Mouse (Mus musculus): ENCODE data around the gene Sf1.

Sf1 gene

DNA sequence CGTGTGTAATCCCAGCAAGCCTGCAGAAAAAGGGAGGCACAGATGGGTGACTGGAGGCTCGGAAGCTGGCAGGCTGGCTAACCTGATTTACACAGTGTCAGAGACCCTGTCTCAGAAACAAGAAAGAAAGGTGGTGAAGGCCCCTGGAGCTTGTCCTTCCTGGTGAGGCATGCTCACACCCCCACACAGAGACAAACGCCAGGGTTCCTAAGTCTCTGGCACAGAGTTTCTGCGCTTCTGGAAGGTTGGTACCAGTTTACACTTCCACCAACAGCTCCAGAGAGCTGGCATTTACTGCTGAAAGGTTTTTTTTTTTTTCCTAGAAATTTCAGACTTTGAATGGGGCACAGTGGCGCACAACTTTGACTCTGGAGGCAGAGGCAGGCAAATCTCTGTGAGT, 32.7 kb downstream of the Sf1 start:
- in situ Hi-C loops (cut with MboI; ENCODE audit: low sequenced_read_pairs), result no loop called here

DNA sequence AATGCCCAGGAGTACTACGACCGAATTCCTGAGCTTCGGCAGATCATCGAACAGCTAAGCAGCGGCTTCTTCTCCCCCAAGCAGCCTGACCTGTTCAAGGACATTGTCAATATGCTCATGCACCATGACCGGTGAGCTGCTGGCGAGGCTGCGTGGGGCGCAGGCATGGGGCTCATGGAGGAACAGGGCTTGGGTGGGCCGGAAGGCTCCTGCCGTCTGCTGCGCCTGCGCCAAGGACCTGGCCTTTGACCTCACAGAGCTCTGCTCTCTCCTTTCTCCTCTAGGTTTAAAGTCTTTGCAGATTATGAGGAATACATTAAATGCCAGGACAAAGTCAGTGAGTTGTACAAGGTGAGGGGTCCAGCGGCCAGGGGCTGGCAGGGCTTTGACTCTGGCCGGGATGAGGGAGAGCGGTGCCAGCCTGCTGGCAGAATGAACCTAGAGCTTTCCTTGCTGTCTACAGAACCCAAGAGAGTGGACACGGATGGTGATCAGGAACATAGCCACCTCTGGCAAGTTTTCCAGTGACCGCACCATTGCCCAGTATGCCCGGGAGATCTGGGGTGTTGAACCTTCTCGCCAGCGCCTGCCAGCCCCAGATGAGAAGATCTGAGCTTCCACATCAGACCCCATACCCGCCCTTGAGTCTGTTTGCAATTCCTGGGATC, 34.2 kb downstream of the Sf1 start:
- in situ Hi-C loops (cut with MboI; ENCODE audit: low sequenced_read_pairs), result no loop called here

DNA sequence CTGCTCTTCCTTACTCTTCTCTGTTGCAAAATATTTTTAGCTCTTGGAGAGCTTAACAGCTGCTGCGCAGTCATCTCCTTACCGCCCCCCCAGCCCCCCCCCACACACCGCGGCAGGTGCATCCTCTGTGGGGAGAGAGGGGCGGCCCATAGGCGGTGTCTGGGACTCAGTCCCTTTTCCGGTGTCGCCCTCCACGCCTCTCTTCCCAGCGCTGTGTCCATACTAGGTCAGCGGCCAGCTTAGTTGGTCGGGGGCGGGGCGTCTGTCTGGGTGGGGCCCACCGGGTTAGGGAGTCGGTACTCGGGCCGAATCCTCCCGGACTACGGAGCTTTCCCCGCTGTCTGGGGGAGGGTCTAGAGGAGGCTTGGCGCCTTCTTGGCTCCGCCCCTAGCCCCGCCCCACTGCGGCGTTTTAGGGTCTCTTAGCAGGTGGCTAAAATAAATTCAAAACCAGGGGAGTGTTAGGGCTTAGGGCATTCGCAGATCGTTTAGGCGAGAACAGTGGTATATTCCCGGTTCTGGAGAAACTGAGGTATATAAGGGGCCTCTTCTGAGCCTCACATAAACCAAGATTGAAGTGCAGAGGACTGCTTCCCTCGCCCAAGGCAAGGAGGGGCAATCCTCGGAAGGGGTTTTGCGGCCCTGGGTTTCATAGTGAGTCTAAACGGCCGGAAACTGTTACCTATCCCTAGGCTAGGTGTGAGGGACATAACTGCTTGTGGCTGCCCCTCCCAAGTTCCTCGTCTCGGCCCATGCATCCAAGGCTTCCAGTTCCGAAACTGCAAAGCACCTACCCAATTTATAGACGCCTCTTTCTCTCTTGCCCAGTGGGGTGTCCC, 35.2 kb downstream of the Sf1 start:
- in situ Hi-C loops (cut with MboI; ENCODE audit: low sequenced_read_pairs), result no loop called here

- in situ Hi-C loops (cut with MboI; ENCODE audit: low sequenced_read_pairs), result no loop called here
Measured at GRCm38 (mm10) chr19:6399285-6400095, 36.0 kb downstream of the Sf1 start, which contains the start of gene Rasgrp2. Gene Rasgrp2, plus strand, starts transcription at chr19:6399340.

DNA sequence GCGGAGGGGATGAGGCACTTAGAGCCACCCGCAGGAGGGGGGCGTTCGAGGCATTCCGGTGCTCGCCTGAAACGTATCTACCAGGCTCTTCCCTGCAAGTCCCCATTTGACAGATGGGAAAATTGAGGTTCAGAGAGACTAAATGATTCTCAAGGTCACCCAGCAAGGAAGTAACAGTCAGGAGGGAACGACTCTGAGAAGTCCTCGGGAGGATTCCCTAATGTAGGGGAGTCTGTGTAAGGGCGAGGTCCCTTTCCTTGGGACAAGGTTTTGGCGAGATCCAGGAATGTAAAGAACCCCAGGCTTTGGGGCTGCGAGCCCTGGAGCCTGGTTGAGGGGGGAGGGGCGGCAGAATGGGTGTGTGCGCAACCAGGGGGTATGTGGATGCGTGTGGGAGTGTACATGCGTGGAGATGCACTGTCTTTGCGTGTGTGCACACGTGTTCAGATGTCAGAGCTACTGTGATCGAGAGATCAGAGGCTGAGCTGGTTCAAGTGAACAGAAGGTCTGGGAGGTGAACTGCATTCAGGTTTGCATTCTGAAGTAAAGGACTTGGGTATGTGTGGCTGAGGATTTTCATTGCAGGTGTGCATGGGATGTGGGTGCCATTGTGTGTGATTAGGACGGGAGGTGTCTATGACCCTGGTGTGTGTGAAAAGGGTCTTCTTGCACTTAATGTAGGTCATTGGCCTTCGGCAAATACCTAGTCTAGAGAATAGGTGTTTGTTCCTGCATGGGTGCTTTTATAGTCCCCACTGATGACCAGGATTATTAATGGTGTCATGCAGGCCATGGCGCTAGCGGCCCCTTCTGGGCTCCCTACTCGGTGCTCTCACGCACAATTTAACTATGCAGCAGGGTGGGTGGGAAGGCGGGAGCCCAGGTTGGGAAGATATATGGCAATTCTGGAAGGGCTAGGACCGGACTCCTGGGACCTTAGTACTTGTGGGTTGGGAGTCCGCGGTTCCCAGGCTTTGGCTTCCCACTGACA, 36.9 kb downstream of the Sf1 start:
- in situ Hi-C loops (cut with MboI; ENCODE audit: low sequenced_read_pairs), result no loop called here

DNA sequence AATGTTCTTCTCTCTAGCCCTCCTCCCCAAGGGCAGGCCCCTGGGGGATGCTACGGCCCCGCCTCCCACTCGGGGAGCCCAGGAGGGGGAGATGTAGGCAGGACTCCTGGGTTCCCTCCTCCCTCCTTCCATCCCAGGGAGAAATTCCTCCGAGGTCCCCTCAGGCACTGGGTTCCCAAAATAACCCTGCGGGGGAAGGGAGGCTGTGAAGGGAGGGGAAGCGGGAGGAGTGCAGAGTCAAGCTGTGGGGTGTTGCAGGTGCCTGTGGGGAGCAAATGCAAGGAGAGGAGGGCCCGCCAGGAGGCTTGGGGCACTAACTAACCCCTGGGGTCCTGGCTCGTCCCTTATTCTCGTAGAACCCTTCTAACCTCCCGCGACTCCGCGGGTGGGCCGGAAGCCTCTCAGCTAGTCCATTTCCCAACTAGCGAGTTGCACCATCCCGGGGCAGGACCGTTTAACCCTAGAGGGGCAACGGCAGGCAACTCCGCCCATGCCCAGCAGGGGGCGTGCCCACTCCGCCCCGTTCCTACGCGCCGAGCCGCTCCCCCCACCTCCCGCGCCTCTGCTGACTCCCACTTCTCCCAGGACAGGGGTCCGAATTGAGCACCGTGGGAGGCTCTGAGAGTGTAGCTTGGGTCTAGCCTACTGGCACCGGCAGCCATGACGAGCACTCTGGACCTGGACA, 37.8 kb downstream of the Sf1 start:
- in situ Hi-C loops (cut with MboI; ENCODE audit: low sequenced_read_pairs), result no loop called here

DNA sequence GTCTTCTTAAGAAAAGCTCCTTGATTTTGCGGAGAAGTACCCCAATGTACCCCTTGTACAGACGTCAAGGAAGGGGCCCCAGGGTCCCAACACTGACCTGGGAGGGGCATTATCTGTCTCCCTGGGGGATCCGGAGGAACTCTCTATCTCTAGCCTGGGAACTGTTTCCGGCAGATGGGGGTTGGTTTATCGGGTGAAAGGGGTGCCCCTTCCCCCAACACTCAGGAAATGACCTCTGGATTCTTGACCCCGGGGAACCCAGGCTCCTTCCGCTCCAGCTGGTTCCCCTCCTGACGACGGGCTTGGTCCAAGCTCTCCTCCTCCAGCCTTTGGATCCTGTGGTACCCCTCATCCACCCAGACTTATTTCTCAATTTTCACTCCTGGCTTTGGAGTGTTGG, 38.5 kb downstream of the Sf1 start:
- in situ Hi-C loops (cut with MboI; ENCODE audit: low sequenced_read_pairs), result no loop called here

GRCm38 (mm10) chr19:6403869-6404268, 40.4 kb downstream of the Sf1 start:
- in situ Hi-C loops (cut with MboI; ENCODE audit: low sequenced_read_pairs), result no loop called here

- in situ Hi-C loops (cut with MboI; ENCODE audit: low sequenced_read_pairs), result no loop called here
Measured at GRCm38 (mm10) chr19:6405433-6405832, 41.9 kb downstream of the Sf1 start.

DNA sequence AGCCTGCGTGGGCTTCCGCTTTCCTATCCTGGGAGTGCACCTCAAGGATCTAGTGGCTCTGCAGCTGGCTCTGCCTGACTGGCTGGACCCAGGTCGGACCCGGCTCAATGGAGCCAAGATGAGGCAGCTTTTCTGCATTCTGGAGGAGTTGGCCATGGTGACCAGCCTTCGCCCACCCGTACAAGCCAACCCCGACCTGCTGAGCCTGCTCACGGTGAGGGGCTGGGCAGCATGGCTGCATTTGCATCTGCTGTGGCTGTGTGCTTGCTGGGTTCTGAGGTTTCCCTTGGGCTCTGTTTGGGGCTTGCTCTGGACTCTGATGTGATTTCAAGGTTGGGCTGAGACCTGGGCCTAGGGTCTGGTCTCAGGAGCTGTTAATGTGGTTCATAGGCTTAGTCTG, 43.6 kb downstream of the Sf1 start:
- in situ Hi-C loops (cut with MboI; ENCODE audit: low sequenced_read_pairs), result no loop called here

GRCm38 (mm10) chr19:6407816-6408510, 44.5 kb downstream of the Sf1 start:
- in situ Hi-C loops (cut with MboI; ENCODE audit: low sequenced_read_pairs), result no loop called here

- in situ Hi-C loops (cut with MboI; ENCODE audit: low sequenced_read_pairs), result no loop called here
Measured at GRCm38 (mm10) chr19:6408749-6409148, 45.3 kb downstream of the Sf1 start.

GRCm38 (mm10) chr19:6409176-6409575, 45.7 kb downstream of the Sf1 start:
- in situ Hi-C loops (cut with MboI; ENCODE audit: low sequenced_read_pairs), result no loop called here

GRCm38 (mm10) chr19:6409936-6410335, 46.4 kb downstream of the Sf1 start:
- in situ Hi-C loops (cut with MboI; ENCODE audit: low sequenced_read_pairs), result no loop called here

DNA sequence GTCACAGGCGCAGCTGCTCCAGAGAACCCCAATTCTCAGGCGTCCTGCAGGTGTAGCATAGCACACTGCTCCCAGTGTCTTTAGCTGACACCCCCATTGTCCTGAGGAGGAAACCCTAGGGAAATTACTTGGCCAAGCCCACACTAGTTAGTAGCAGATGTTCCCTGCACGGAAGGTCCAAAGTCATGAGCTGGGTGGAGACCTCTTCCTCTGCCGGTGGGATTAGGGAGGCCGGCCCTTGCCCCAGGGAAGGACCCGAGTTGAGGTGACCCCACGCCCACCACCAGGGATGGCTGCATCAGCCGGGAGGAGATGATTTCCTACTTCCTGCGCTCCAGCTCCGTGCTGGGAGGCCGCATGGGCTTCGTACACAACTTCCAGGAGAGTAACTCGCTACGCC, 49.3 kb downstream of the Sf1 start:
- in situ Hi-C loops (cut with MboI; ENCODE audit: low sequenced_read_pairs), result no loop called here

DNA sequence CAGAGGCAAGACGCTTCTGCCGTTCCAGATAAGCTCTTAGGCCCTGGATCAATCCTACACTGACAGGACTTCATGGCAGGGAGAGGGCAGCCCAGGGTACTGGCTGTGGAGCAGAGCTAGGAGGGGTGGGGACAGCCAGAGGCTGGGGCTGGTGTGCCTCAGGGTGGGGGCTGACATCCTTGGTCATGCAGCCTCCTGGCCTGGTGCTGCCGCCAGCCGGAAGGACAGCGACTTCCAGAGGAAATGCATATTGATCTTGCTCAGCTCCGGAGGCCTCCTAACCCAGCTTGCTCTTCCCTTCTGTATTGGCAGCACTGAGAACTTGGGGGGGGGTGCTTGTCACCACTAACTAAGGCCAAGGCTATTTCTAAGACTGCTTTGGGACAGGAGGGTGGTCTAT, 52.0 kb downstream of the Sf1 start:
- in situ Hi-C loops (cut with MboI; ENCODE audit: low sequenced_read_pairs), result no loop called here

- in situ Hi-C loops (cut with MboI; ENCODE audit: low sequenced_read_pairs), result no loop called here
Measured at GRCm38 (mm10) chr19:6416124-6416770, 52.8 kb downstream of the Sf1 start.

GRCm38 (mm10) chr19:6416894-6417761, 53.6 kb downstream of the Sf1 start:
- in situ Hi-C loops (cut with MboI; ENCODE audit: low sequenced_read_pairs), result no loop called here

Data from CH12F3 (cell line).